Mouse (Mus musculus) CD4-positive helper T cell, adult 2 months (primary cell): Measurements from ENCODE around the gene Myh3.

Experiments used
- DNase-seq: peaks from one replicate; pipeline ENCODE4 v3.0.0-alpha.2; 2012; ENCODE audit warnings: low read depth, missing footprints, low spot score

Myh3 gene

DNA sequence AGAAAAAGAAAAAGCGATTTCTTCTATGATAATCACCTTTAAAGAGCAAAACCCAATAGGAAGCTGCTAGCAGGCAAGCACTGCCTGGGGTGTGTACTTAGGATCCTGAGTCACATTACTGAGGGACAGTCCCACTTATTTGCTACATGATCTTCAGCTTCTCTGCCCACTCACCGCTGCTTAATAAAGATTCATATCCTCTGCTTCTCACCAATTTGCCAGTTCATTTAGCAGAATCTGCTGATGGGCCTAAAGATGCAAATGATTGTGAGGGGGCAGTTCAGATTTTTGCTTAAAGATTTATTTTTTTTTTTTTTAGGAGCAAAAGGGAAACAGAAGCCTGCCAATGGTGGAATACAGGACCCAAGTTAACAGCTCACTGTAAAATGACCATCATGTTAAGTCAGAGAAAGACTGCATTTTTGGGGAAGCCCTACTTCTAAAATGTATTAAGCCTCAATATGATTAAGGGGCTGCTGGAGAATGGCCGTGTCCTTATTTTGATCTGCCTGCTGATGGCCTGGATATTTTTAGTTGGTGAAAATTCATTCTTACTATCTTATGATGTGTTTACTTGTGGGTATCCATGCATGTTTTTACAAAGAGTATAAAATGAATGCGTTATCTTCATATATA lies 65.9 kb downstream of the Myh3 start:
- DNase-seq, result no peak

DNA sequence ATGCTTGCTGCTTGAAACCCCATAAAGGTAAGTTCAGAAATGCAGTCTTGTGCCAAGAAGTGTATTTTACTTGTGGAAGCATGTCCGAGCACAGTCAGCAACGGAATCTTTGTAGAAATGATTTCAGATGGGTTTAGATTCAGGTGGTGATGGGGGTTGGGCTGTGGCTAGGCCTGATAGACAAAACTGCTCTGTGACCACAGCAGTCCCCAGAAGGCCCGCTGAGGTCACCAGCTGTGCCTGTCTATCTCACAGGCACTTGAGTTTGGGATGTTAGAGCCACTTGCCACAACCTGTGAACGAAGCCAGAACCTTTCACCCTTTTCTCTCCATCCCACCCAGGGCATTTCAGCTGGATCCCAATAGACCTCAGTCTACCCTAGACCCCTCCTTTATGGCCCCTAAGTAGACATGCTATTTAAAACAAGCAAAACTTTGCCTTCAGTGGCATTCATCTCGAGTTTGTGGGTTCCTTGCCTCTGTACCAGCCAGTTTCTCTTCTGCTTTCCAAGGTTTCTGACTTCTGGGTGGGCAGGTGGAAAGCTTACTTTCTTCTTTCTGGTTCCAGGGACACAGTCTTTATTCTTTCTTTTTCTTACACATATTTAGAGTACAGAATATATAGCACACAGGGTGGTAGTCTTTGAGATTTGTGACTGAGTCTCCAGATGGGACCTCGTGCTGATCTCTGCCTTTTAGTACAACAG lies 66.6 kb downstream of the Myh3 start:
- no peak for DNase-seq

DNA sequence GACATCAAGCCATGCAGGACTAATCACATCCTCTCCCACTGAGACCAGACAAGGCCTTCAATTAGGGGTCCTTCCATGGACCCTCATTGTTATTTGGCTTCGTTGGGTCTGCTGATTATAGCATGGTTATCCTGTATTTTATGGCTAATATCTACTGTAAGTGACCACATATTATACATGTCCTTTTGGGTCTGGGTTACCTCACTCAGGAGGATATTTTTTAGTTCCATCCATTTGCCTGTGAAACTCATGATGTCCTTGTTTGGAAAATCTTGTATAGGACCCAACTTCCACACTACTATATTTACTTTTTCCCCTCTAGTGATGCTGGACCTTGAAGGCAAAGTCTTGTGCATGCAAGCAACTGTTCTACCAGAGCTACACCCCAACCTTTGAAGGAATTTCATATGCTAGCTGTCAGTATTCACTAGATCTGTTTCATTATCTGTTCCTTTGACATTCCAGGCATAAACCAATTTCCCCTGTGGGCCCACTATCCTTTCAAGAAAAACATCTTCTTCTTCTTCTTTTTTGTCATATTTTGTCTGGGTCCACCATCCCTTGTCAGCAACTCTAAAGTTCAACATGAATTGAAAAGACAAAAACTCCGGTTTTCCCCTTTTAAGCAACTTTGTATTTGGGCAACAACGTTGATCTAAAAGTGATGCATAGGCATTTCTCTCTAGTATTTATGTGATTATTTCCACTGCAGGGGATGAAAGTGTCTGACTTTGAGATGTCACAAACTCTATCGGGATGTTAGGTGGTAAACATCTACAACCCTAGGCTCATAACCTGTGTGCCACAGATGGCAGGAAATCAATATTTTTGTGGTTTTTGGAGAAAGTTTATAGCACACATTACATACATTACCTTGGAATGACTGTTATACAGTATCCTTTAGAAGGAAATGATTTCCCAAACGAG lies 67.6 kb downstream of the Myh3 start:
- no peak for DNase-seq

DNA sequence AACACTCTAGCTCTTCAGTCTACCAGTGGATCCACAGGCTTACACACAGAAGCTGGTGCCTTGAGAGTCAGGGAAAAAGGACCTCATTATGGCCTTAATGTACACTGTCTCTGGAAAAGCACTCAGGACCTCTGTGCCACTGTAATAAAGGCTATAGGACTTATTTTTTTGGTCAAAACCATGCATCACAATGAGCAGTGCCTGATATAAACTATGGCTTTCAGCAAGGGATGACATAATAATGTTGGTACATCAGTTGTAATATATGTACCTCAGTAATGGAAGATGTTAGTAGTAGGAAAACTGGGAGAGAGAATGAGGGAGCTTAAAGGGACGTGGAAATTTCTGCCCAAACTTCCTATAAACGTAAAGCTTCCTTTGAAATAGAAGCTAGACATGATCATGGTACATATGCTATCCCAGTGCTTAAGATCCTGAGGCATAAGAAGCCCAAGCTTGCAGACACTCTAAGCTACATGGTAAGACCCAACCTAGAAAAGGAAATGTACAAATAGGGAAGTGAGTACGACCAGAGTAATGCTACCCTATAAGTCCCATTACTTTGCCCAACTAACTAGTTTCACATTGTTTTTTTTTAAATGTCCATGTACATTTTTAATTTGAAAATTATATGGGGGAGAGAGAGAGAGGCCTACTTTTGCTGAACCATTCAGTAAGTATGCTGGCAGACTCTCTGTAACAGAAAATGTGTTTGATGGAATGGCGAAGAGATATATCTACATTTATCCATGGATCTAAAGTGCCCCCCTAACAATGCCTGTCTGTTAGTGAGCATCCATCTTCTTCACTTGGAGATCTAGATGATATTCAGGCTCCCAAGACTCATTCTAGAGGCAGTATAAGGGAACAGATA lies 68.5 kb downstream of the Myh3 start:
- DNase-seq, result no peak

DNA sequence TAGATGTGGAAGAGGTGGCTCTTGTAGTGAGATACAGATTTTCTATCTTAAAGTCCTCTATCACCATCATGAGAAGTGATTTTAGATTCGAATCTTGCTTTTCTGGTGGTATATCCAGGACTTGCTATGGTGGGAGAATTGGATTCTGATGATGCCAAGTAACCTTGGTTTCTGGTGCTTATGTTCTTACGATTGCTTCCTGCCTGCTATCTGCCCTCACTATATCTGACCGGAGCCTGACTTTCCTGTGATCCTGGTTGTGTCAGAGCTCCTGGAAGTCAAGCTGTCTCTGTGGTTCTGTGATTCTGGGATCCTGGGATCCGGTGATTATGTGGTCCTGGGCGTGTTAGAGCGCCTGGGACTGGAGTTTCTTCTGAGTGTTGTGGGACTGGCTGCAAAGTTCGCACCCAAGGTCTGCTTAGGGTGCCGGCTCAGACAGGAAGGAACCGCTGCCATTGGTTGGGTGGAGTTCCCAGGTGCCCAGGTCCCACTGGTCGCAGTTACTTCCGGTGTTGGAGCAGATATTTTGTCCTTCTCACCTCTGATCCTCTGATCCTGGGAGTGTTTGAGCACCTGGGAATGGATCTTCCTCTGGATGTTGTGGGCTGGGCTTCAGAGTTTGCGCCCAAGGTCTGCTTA lies 69.3 kb downstream of the Myh3 start:
- no peak for DNase-seq

DNA sequence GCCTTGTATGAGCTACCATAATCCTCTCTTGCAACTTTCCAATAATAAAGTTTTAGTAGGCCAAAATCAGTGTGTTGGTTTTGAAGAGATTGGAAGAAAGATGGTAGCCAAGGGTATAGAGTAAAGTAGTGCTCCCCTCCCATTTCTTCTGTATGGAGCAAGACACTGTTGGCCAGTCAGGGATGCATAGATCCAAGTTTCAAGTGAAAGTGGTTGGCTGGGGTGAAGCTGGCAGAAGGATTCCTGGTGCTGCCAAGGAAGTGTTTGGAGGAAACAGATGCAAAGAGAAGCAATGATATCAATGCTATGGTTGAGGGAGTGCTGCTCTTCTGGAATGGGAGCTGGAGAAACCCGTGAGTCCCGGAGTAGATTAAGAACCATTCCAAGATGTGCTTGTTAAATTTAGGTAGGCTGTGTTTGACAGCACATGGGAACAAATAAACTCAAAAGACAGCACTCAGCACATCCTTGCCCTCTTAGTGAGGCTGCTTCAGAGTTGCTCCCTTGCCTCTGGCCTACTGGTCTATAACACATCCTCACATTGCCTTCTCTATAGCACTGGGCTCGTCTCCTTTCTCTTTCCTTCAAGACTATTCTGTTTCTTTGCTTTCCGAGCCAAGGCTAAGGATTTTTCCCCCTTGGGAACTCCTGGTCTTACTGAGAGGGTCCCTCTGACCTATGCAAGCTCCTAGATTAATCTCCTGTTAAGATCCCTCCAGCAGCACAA lies 70.3 kb downstream of the Myh3 start:
- no peak for DNase-seq

DNA sequence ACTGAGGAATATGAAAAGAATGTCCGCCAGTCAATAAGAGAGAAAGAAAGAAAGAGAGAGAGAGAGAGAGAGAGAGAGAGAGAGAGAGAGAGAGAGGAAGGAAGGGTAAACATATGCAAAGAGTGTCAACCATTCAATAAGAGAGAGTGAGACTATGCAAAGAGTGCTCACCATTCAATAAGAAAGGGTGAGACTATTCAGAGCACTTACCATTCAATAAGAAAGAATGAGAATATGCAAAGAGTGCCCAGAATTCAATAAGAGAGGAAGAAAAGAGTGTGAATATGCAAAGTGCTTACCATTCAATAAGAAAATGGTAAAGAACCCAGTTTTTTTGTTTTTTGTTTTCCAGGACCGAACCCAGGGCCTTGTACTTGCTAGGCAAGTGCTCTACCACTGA lies 72.1 kb downstream of the Myh3 start:
- DNase-seq, result no peak

DNA sequence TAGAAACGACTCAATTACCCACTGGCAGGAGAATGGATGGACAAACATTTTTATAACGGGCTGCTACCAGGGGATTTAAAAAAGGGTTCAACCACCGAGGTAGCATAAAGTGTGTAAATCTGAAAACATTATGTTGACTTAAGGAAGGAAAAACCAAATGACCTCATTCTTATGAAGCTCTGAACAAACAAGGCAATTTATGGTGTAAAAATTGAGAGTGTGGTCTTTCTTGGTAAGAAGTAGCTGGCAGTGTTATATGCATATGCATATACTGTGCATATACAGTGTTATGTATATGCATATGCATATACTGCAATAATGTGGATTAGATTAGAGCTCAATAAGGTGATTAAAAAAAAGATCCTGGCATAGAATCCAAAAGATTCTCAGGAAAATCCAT lies 73.1 kb downstream of the Myh3 start:
- no peak for DNase-seq
